Mouse (Mus musculus) lung, embryonic 15.5 days (tissue): ENCODE results near the gene Dusp22. TPM values are rescaled to one million over a fixed set of nuclear protein-coding genes. Genes with fewer than 3 reads are reported as not detected.

Experiments
- ATAC-seq: fragments of 200-750 bp; cut with Nextera tagmentation; 2 replicates; pipeline ENCODE4 v1.8.0; 2017; ENCODE audit warnings: moderate number of reproducible peaks, borderline replicate concordance; ENCODE audit not compliant: low FRiP score, low TSS enrichment; ENCODE audit errors: extremely low read depth
- H3K27ac ChIP-seq: fragments of 300-500 bp; sonication (generic); 2 replicates; pipeline ENCODE4 v1.5.1; 2015; ENCODE audit warnings: moderate library complexity, mild to moderate bottlenecking, inconsistent platforms
- H3K27me3 ChIP-seq: fragments of 300-500 bp; sonication (generic); 2 replicates; pipeline ENCODE4 v1.6.1; 2015; ENCODE audit warnings: inconsistent platforms
- H3K36me3 ChIP-seq: fragments of 300-500 bp; sonication (generic); 2 replicates; pipeline ENCODE4 v1.6.1; 2015; ENCODE audit warnings: inconsistent platforms
- H3K4me1 ChIP-seq: fragments of 300-500 bp; sonication (generic); 2 replicates; pipeline ENCODE4 v1.6.1; 2015; ENCODE audit warnings: inconsistent platforms
- H3K4me2 ChIP-seq: fragments of 300-500 bp; sonication (generic); 2 replicates; pipeline ENCODE4 v1.6.1; 2015; ENCODE audit warnings: inconsistent platforms, mild to moderate bottlenecking, moderate library complexity
- H3K4me3 ChIP-seq: fragments of 300-500 bp; sonication (generic); 2 replicates; pipeline ENCODE4 v1.5.1; 2015; ENCODE audit warnings: mild to moderate bottlenecking, inconsistent platforms
- H3K9ac ChIP-seq: fragments of 300-500 bp; sonication (generic); 2 replicates; pipeline ENCODE4 v1.6.1; 2015; ENCODE audit warnings: inconsistent platforms
- H3K9me3 ChIP-seq: fragments of 300-500 bp; sonication (generic); 2 replicates; pipeline ENCODE4 v1.6.1; 2016; ENCODE audit warnings: inconsistent platforms
- WGBS: fragments of 180-500 bp; shearing (Covaris S2); methylation state at CpG from one replicate; pipeline ENCODE4 v1.1.7; 2015; 5-methylcytosine and 5-hydroxymethylcytosine counted together
- polyA plus RNA-seq: library from polyadenylated mRNA; unstranded; fragments of >200 nt; fragmentation: Nextera tagmentation; extraction: Ambion mirVana; gene quantifications from 2 replicates; pipeline ENCODE4 v1.2.1, GENCODE M21; 2015

Gene Dusp22
- polyA plus RNA-seq, 1 experiment from 2014 or later: 25.7 TPM

DNA sequence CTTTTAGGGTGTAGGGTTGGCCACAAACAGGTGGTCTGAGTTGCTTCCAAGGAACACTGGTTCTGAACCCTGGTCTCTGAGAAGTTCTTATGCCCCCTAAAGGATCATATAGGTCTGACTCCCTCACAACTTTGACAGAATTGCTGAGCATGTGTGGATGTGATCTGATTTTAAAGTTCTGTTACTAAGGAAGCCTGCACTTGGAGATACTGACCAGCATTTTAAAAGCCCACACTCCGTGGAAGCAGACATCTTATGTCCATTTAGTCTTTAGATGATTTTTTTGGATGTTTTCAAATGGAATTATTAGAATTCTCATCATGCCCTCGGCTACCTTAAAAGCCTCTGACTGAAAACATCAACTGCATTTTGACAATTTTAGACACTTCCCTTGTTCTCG is 95.8 kb downstream of the Dusp22 start:
- Histone ChIP-seq H3K4me2 (no peak overlapping the region), H3K4me3 (no peak overlapping the region), H3K9me3 (no peaks in the 10 kb centered on the region), H3K27me3 (peaks cover 23% of the 10 kb centered on the region), H3K9ac (no peak overlapping the region), H3K36me3 (no peaks in the 10 kb centered on the region), H3K4me1 (peaks cover 2% of the 10 kb centered on the region; the same call in 1 of the 2 replicates), H3K27ac (no peak overlapping the region)
- 64% methylated on average over 3 of the region's 3 CpGs for WGBS
- ATAC-seq: no peak

DNA sequence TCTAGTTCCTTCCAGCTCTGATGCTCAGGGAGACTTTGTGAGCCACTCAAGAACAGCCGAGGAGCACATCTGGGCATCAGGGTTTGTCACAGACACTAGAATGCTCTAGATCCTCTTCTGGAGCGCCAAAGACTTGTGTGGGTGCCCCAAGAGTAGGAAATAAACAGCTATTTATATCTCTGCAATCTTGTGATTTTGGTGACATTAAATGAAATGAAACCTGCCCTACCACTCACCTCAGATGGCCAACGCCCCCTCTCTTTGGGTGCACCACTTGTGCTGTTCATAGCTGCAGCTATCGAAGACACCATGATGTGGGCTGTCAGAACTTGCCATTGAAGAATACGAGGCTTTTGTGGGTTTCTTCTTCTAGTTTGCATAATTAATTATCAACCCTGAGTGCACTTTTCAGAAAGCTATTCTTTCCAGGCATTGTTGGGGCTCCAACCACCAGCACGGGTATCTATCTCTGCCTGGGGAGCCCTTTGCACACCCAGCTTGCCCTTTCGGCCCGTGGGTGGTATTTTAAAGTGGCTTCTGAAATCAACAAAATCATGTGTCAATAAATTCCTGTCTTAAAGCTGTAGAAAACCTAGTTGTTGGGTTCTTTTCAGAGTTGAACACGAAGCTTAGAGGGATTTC is 96.3 kb downstream of the Dusp22 start:
- Histone ChIP-seq H3K9ac (no peak overlapping the region), H3K27me3 (peaks cover 18% of the 10 kb centered on the region), H3K36me3 (no peaks in the 10 kb centered on the region), H3K4me2 (no peak overlapping the region), H3K4me3 (no peak overlapping the region), H3K4me1 (no peaks in the 10 kb centered on the region), H3K27ac (no peak overlapping the region), H3K9me3 (no peaks in the 10 kb centered on the region)
- WGBS: 69% methylated on average over 9 of the region's 9 CpGs
- no peak for ATAC-seq

DNA sequence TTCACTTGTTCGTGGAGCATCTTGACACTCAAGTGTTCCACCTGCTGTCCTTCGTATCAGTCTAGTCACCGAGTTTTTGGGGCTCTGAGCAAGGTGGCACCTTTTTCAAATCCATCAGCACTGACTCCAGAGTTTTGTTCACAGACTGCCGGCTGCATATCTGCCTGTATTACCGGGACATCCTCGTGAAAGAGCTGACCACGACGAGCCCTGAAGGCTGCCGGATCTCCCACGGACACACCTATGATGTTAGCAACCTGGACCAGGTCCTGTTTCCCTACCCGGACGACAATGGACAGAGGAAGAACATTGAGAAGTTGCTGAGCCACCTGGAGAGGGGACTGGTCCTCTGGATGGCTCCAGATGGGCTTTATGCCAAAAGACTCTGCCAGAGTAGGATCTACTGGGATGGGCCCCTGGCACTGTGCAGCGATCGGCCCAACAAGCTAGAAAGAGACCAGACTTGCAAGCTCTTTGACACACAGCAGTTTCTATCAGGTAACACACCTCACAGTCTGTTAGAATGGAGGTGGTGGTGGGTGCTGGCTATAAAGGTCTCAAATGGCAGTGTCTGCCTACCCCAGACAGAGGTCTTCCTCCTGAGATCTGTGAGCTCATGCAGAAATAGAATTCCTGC is 97.6 kb downstream of the Dusp22 start:
- Histone ChIP-seq H3K36me3 (no peaks in the 10 kb centered on the region), H3K9me3 (no peaks in the 10 kb centered on the region), H3K27me3 (peaks cover 6% of the 10 kb centered on the region; the same call in 1 of the 2 replicates), H3K27ac (no peak overlapping the region), H3K4me2 (no peak overlapping the region), H3K9ac (no peak overlapping the region), H3K4me1 (no peaks in the 10 kb centered on the region), H3K4me3 (no peak overlapping the region)
- no peak for ATAC-seq
- 79% methylated on average over 14 of the region's 14 CpGs for WGBS

DNA sequence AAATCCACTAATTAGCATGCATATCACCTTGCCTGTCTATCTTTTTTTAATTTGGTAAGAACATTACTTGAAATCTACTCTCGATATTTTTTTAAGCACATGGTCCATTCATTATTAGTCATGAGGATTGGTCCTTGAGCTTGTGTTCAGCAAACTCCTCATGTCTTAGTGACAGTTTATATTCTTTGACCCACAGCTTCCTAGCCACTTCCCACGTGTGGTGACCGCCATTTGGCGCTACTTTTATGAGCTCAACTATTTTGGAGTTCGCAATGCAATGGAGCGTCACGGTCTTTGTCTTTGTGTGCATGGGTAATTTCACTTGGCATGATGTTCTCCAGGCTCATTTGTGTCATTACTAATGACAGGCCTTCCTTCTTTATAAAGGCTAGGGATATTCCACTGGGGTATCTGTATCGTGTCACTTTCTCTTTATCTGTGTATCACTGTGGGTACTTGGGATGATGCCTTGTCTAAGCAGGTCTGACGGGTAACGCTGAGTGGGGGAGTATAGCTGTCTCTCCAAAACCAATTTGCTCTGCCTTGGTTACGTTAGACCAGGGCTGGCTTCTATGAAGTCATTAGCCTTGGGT is 99.1 kb downstream of the Dusp22 start:
- H3K4me1 ChIP-seq: peaks cover 5% of the 10 kb centered on the region
- H3K4me2 ChIP-seq: no peak overlapping the region
- ATAC-seq: no peak
- H3K9me3 ChIP-seq: no peaks in the 10 kb centered on the region
- no peaks in the 10 kb centered on the region for H3K36me3 ChIP-seq
- no peak overlapping the region for H3K4me3 ChIP-seq
- WGBS: 77% methylated on average over 11 of the region's 11 CpGs
- no peak overlapping the region for H3K27ac ChIP-seq
- H3K9ac ChIP-seq: no peak overlapping the region
- H3K27me3 ChIP-seq: no peaks in the 10 kb centered on the region

DNA sequence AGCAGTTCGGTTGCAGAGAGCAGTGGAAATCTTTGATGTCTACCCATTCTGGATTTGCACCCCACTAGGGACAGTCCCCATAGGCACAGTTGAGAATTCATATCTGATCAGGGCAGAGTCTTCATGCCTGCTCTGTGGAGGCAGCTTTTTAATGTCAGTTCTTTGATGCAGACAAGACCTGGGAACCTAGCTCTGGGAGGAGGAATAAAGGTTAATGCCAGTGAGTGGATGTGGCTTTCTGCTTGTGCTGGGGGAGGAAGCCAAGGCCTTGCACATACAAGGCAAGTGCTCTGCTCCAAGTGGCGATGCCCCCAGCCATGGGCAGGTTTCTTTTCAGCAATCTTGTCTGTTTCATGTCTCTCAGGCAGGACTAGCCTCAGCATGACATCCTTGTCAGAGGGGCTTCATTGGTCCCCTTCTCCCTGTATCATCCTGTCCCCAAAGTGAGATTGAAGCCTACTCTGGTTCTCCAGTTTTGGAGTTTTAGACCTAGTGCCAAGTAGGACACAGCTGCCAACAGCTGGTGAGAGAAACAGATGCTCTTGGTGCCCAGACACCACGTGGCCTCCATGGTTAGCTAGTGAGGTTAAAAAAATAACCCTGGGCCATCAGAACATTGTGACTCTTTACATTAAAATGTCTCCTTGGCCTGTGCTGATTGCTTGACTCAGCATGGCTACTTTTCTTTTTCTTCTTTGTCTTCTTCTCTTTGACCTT is 100.7 kb downstream of the Dusp22 start:
- H3K4me3 ChIP-seq: no peak overlapping the region
- 69% methylated on average over 3 of the region's 3 CpGs for WGBS
- H3K27me3 ChIP-seq: no peaks in the 10 kb centered on the region
- H3K4me1 ChIP-seq: peaks cover 12% of the 10 kb centered on the region
- no peaks in the 10 kb centered on the region for H3K36me3 ChIP-seq
- H3K9ac ChIP-seq: no peak overlapping the region
- no peak overlapping the region for H3K4me2 ChIP-seq
- H3K27ac ChIP-seq: no peak overlapping the region
- ATAC-seq: no peak
- no peaks in the 10 kb centered on the region for H3K9me3 ChIP-seq

Other genes starting within 250 kb of the Dusp22 start
- 204 and 211 TPM in 2 replicates for gene Uqcrfs1, start 114.6 kb upstream of the Dusp22 start, polyA plus RNA-seq
- gene Irf4, start 89.2 kb downstream of the Dusp22 start, polyA plus RNA-seq: 0.15 and 0.17 TPM in 2 replicates